Mouse (Mus musculus): ENCODE results near the gene Cela2a. TPM values are rescaled to one million over a fixed set of nuclear protein-coding genes. Genes with fewer than 3 reads are reported as not detected.

Gene Cela2a
- total and polyA plus RNA-seq, 3 experiments: 0.30 to 2.6 (median 0.43) TPM

GRCm38 (mm10) chr4:141817706-141818105, 8.3 kb downstream of the Cela2a start:
- DNase-seq (ENCODE audit: extremely low read depth): no peak
- Histone ChIP-seq H3K4me1 (ENCODE audit: control insufficient read depth in 1 of 2, insufficient read depth in 2 of 2) (peaks cover 0 to under 1% of the 10 kb centered on the region in 2 experiments; a peak in 1 of 4 replicates), H3K9me3 (replicated peaks; ENCODE audit: low read length) (no peaks in the 10 kb centered on the region), H3K79me2 (replicated peaks; ENCODE audit: control insufficient read depth, extremely low read depth, insufficient read depth, poor library complexity, severe bottlenecking) (no peaks in the 10 kb centered on the region), H3K27me3 (replicated peaks) (no peaks in the 10 kb centered on the region), H3K36me3 (replicated peaks in 1 of 2; ENCODE audit: control insufficient read depth in 1 of 2, insufficient read depth in 1 of 2, low read length in 1 of 2) (peaks cover 4 to 24% of the 10 kb centered on the region in 2 experiments), H3K4me2 (ENCODE audit: insufficient read depth, low read depth, poor library complexity, severe bottlenecking) (no peak overlapping the region), H3K27ac (ENCODE audit: insufficient read depth, low read depth) (no peak overlapping the region), H3K4me3 (replicated peaks in 1 of 3; ENCODE audit: low read depth in 2 of 3, low read length in 2 of 3, poor library complexity in 1 of 3) (no peak overlapping the region), H3K9ac (ENCODE audit: insufficient read depth, low read depth) (no peak overlapping the region)
- dilution Hi-C loops (cut with MboI; ENCODE audit: extremely low pct_ligation_motif_present, extremely low pct_unique_long_range_greater_than_20kb, low sequenced_read_pairs): no loop called here
- in situ Hi-C loops (cut with MboI; ENCODE audit: low pct_ligation_motif_present, low pct_unique_long_range_greater_than_20kb, low sequenced_read_pairs): no loop called here
- TF ChIP-seq JUND (conservative IDR thresholded peaks at IDR 0.05; ENCODE audit: low read depth, low read length) (no peak), NELFE (IDR thresholded peaks at IDR 0.05; ENCODE audit: low read depth, low read length) (no peak), MXI1 (IDR thresholded peaks at IDR 0.05; ENCODE audit: low read depth, low read length) (no peak), RAD21 (IDR thresholded peaks at IDR 0.05; ENCODE audit: low read depth, low read length) (no peak), TBP (conservative IDR thresholded peaks at IDR 0.05; ENCODE audit: low read depth, low read length) (no peak), CTCF (conservative IDR thresholded peaks at IDR 0.05 in 1 of 2, IDR thresholded peaks at IDR 0.05 in 1 of 2; ENCODE audit: low read depth in 2 of 2, low read length in 2 of 2) (no peak)

GRCm38 (mm10) chr4:141816776-141817655, 8.9 kb downstream of the Cela2a start:
- H3K9me3 ChIP-seq (replicated peaks; ENCODE audit: low read length): no peaks in the 10 kb centered on the region
- in situ Hi-C loops (cut with MboI; ENCODE audit: low pct_ligation_motif_present, low pct_unique_long_range_greater_than_20kb, low sequenced_read_pairs): no loop called here
- dilution Hi-C loops (cut with MboI; ENCODE audit: extremely low pct_ligation_motif_present, extremely low pct_unique_long_range_greater_than_20kb, low sequenced_read_pairs): no loop called here
- H3K4me3 ChIP-seq (replicated peaks in 1 of 3; ENCODE audit: low read depth in 2 of 3, low read length in 2 of 3, poor library complexity in 1 of 3): no peak overlapping the region
- no peaks in the 10 kb centered on the region for H3K79me2 ChIP-seq (replicated peaks; ENCODE audit: control insufficient read depth, extremely low read depth, insufficient read depth, poor library complexity, severe bottlenecking)
- no peaks in the 10 kb centered on the region for H3K4me1 ChIP-seq (ENCODE audit: control insufficient read depth in 1 of 2, insufficient read depth in 2 of 2)
- TF ChIP-seq BHLHE40 (IDR thresholded peaks at IDR 0.05; ENCODE audit: low read depth, low read length) (no peak), E2F4 (IDR thresholded peaks at IDR 0.05; ENCODE audit: insufficient replicate concordance, low read depth, low read length) (no peak), RCOR1 (conservative IDR thresholded peaks at IDR 0.05; ENCODE audit: low read depth, low read length) (no peak), JUND (conservative IDR thresholded peaks at IDR 0.05; ENCODE audit: low read depth, low read length) (no peak), RAD21 (IDR thresholded peaks at IDR 0.05; ENCODE audit: low read depth, low read length) (no peak), MEF2A (IDR thresholded peaks at IDR 0.05; ENCODE audit: borderline replicate concordance, low read depth, low read length) (no peak), MXI1 (IDR thresholded peaks at IDR 0.05; ENCODE audit: low read depth, low read length) (no peak), UBTF (IDR thresholded peaks at IDR 0.05; ENCODE audit: low read depth, low read length) (no peak), POLR2AphosphoS2 (IDR thresholded peaks at IDR 0.05; ENCODE audit: low read depth, low read length) (no peak), MAFK (IDR thresholded peaks at IDR 0.05; ENCODE audit: insufficient replicate concordance, low read length) (no peak), USF1 (IDR thresholded peaks at IDR 0.05; ENCODE audit: low read depth, low read length) (no peak), KAT2A (IDR thresholded peaks at IDR 0.05; ENCODE audit: insufficient replicate concordance, low read length) (no peak), SIN3A (IDR thresholded peaks at IDR 0.05; ENCODE audit: low read length) (no peak), ELF1 (IDR thresholded peaks at IDR 0.05; ENCODE audit: low read depth, low read length) (no peak)
- H3K9ac ChIP-seq (ENCODE audit: insufficient read depth, low read depth): no peak overlapping the region
- peaks cover 7 to 29% of the 10 kb centered on the region in 2 experiments for H3K36me3 ChIP-seq (replicated peaks in 1 of 2; ENCODE audit: control insufficient read depth in 1 of 2, insufficient read depth in 1 of 2, low read length in 1 of 2)
- no peak overlapping the region for H3K27ac ChIP-seq (ENCODE audit: insufficient read depth, low read depth)
- H3K27me3 ChIP-seq (replicated peaks): no peaks in the 10 kb centered on the region
- no peak overlapping the region for H3K4me2 ChIP-seq (ENCODE audit: insufficient read depth, low read depth, poor library complexity, severe bottlenecking)
- no peak for DNase-seq (ENCODE audit: extremely low read depth)
